9 mouse cellular contexts compared by ENCODE assay signal in genomic region chr7:112369046-112369445, GRCm38 (mm10). TPM values are rescaled to one million over a fixed set of nuclear protein-coding genes. Genes with fewer than 3 reads are reported as not detected.
DNase-seq lines count a peak whose midpoint lies in the region; ATAC-seq and TF ChIP-seq lines count a peak whose summit lies in the region.
"Had no signal": no experiment of that assay in that cellular context is flagged by ENCODE, and none has a peak within 500 bp of the region (broad histone marks: within the 10 kb centered on the region; RNA-seq: fewer than 3 reads in every experiment).

No protein-coding gene starts in this region.

- no peak for TF ChIP-seq POLR2A in thymus, adult 2 months (IDR thresholded peaks at IDR 0.05; ENCODE audit: control insufficient read depth, extremely low read depth, insufficient read depth, low read length, poor library complexity)

- H3K4me2 ChIP-seq in embryonic facial prominence, embryonic 15.5 days (replicated peaks) = no peak overlapping the region
- H3K4me2 ChIP-seq in liver, embryonic 14.5 days (ENCODE audit: low read depth) = no peak overlapping the region
- H3K4me2 ChIP-seq: limb, embryonic 13.5 days had no signal

- WGBS in embryonic facial prominence, embryonic 15.5 days = 34% methylated on average over 2 of the region's 2 CpGs
- 21% methylated on average over 2 of the region's 2 CpGs for WGBS in liver, embryonic 14.5 days (ENCODE audit: insufficient replicate concordance)
- WGBS in thymus, adult 2 months = 41% methylated on average over 2 of the region's 2 CpGs

- TF ChIP-seq EP300 in liver, embryonic 14.5 days (IDR thresholded peaks at IDR 0.05; ENCODE audit: low read depth) = no peak

- H3K36me3 ChIP-seq in embryonic facial prominence, embryonic 15.5 days = no peaks in the 10 kb centered on the region
- no peaks in the 10 kb centered on the region for H3K36me3 ChIP-seq in liver, embryonic 14.5 days (replicated peaks; ENCODE audit: control insufficient read depth, insufficient read depth, low read depth)
- H3K36me3 ChIP-seq in thymus, adult 2 months (ENCODE audit: control insufficient read depth, insufficient read depth, low read length) = no peaks in the 10 kb centered on the region
- H3K36me3 ChIP-seq: limb, embryonic 13.5 days had no signal

- peak; percentile 72 for ATAC-seq in CD4-positive, CD25-positive, alpha-beta regulatory T cell, adult 4 months
- ATAC-seq in embryonic facial prominence, embryonic 15.5 days (ENCODE audit: insufficient number of reproducible peaks, low FRiP score, low TSS enrichment, low read depth) = 0 out of 2 replicates have a peak, but pooled peaks have one; percentile 26
- ATAC-seq in liver, embryonic 14.5 days (ENCODE audit: insufficient read depth) = no peak

- 0 out of 2 replicates have a peak, but pooled peaks cover 3% of the 10 kb centered on the region for H3K4me1 ChIP-seq in embryonic facial prominence, embryonic 15.5 days
- H3K4me1 ChIP-seq in liver, embryonic 14.5 days (replicated peaks; ENCODE audit: control insufficient read depth in 2 of 2, insufficient read depth in 2 of 2, low read length in 1 of 2) = no peaks in the 10 kb centered on the region; a peak in 1 of 4 replicates
- no peaks in the 10 kb centered on the region for H3K4me1 ChIP-seq in thymus, adult 2 months (replicated peaks; ENCODE audit: control insufficient read depth, insufficient read depth, low read length)

- H3K9me3 ChIP-seq in embryonic facial prominence, embryonic 15.5 days (replicated peaks) = no peaks in the 10 kb centered on the region
- no peaks in the 10 kb centered on the region for H3K9me3 ChIP-seq in liver, embryonic 14.5 days (ENCODE audit: control insufficient read depth, low read length)
- H3K9me3 ChIP-seq: limb, embryonic 13.5 days had no signal

- 0 out of 2 replicates have a peak overlapping the region, but pooled peaks have one; percentile 17 for H3K27ac ChIP-seq in embryonic facial prominence, embryonic 15.5 days (replicated peaks)
- H3K27ac ChIP-seq in liver, embryonic 14.5 days = no peak overlapping the region
- no peak overlapping the region for H3K27ac ChIP-seq in thymus, adult 2 months (ENCODE audit: control insufficient read depth, insufficient read depth, low read length)
- H3K27ac ChIP-seq: limb, embryonic 13.5 days had no signal

- H3K9ac ChIP-seq in embryonic facial prominence, embryonic 15.5 days = no peak overlapping the region
- no peak overlapping the region for H3K9ac ChIP-seq in liver, embryonic 14.5 days (replicated peaks)
- H3K9ac ChIP-seq: limb, embryonic 13.5 days had no signal

- H3K4me3 ChIP-seq in embryonic facial prominence, embryonic 15.5 days (replicated peaks) = no peak overlapping the region
- no peak overlapping the region for H3K4me3 ChIP-seq in liver, embryonic 14.5 days (ENCODE audit: insufficient read depth in 1 of 2, low read depth in 2 of 2, low read length in 2 of 2)
- H3K4me3 ChIP-seq in thymus, adult 2 months (ENCODE audit: control insufficient read depth, insufficient read depth, low read length) = no peak overlapping the region
- H3K4me3 ChIP-seq: limb, embryonic 13.5 days had no signal

- no peaks in the 10 kb centered on the region for H3K27me3 ChIP-seq in embryonic facial prominence, embryonic 15.5 days
- H3K27me3 ChIP-seq in liver, embryonic 14.5 days (ENCODE audit: control insufficient read depth, insufficient read depth, low read length) = no peaks in the 10 kb centered on the region
- H3K27me3 ChIP-seq in thymus, adult 2 months (ENCODE audit: control insufficient read depth, insufficient read depth, low read length) = no peaks in the 10 kb centered on the region
- H3K27me3 ChIP-seq: limb, embryonic 13.5 days had no signal

- peak; percentile 63 to 75 for DNase-seq in adrenal gland, postnatal 4 days (ENCODE audit: low spot score in 2 of 2)
- DNase-seq in heart, adult 9 months (ENCODE audit: low spot score in 2 of 2) = peak; percentile 70 to 85
- peak; percentile 91 for DNase-seq in kidney, postnatal 14 days
- peak; percentile 24 to 35 (median 33) for DNase-seq in liver, embryonic 14.5 days (ENCODE audit: low read depth in 3 of 3, low spot score in 3 of 3)
- peak; percentile 67 for DNase-seq in ovary, postnatal 10 days (ENCODE audit: low spot score)
- peak; percentile 76 for DNase-seq in thymus, adult 2 months

- TF ChIP-seq CTCF in liver, embryonic 14.5 days (IDR thresholded peaks at IDR 0.05; ENCODE audit: low read depth) = peak; percentile 88
- TF ChIP-seq CTCF in thymus, adult 2 months (IDR thresholded peaks at IDR 0.05; ENCODE audit: borderline replicate concordance, control insufficient read depth, extremely low read depth, insufficient read depth, low read length, poor library complexity) = peak; percentile 85; the same call in 1 of the 2 replicates

RNA-seq across cellular contexts. Expression of gene Parva, which starts 58.3 kb away (rescaled TPM):
- polyA plus RNA-seq in CD4-positive, CD25-positive, alpha-beta regulatory T cell, adult 4 months (2017; shearing (Covaris generic)) = not detected
- 100 to 1,000 TPM; 106 to 136 TPM for total RNA-seq in adrenal gland, postnatal 4 days (2021)
- 96.0 and 105 TPM in 2 replicates for polyA plus RNA-seq in embryonic facial prominence, embryonic 15.5 days (2015; fragmentation: Nextera tagmentation; extraction: Ambion mirVana)
- 3.2 and 3.6 TPM in 2 replicates for polyA plus RNA-seq in liver, embryonic 14.5 days (2012; rRNA removed)
- 4.7 and 5.3 TPM in 2 replicates for polyA plus RNA-seq in liver, embryonic 14.5 days (2014; fragmentation: Nextera tagmentation; extraction: Ambion mirVana)
- polyA plus RNA-seq in thymus, adult 2 months (2012; rRNA removed) = 6.1 and 6.6 TPM in 2 replicates

Comparison
In these comparisons a context has a peak if more than half of its experiments do, and no peak if none do; other contexts are left out.
1. DNase-seq: peak in every context shown above with its lines; median percentile 91 in kidney, postnatal 14 days; 78 in heart, adult 9 months; 76 in thymus, adult 2 months; 69 in adrenal gland, postnatal 4 days; 67 in ovary, postnatal 10 days; 33 in liver, embryonic 14.5 days.
2. RNA of gene Parva, which starts 58.3 kb away (polyA plus RNA-seq): 96.0 to 105 TPM in embryonic facial prominence, embryonic 15.5 days; 6.1 to 6.6 TPM in thymus, adult 2 months, 3.2 to 5.3 TPM in liver, embryonic 14.5 days and not detected in CD4-positive, CD25-positive, alpha-beta regulatory T cell, adult 4 months; every median in the first group is over 10 times any median in the second.